Mouse (Mus musculus): ENCODE results near the gene Kcnh4.

DNA sequence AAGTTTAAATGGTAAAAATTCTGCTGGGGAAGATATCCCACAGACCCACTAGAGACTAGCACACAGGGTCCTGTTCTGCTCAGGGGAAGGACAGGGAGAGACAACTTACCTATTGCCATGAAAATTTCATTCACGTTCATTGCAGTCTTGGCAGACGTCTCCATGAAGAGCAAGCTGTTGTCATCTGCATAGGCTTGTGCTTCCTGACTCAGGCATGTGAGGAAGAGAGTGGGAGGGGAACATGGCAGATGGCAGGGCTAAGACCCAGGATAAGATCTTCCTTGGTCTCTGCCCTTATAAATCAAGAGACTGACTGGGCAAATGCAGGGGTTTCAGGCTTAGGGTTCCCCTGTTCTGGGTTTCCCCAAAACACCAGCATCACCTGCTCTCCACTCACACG lies 43.1 kb downstream of the Kcnh4 start:
- no peak for TF ChIP-seq HCFC1 (IDR thresholded peaks at IDR 0.05; ENCODE audit: borderline replicate concordance, insufficient read depth, low read length)
- no peak for TF ChIP-seq MAFK (IDR thresholded peaks at IDR 0.05; ENCODE audit: insufficient read depth, low read depth, low read length)
- no peak for TF ChIP-seq ZC3H11A (IDR thresholded peaks at IDR 0.05; ENCODE audit: borderline replicate concordance, low read depth, low read length)
- TF ChIP-seq ZNF384 (IDR thresholded peaks at IDR 0.05; ENCODE audit: low read depth, low read length), result no peak

Measured in ES-E14 (cell line).